Mouse (Mus musculus) mesoderm, embryonic 11.5 days (tissue): ENCODE results near the gene Gemin5.
"Not testable (repeated sequence)": the region's sequence is repeated elsewhere in the genome, so short reads cannot be mapped to it uniquely, and the experiment has no call there.

Source experiments
- DNase-seq: peaks from one replicate; pipeline ENCODE4 v3.0.0-alpha.2; 2012; ENCODE audit warnings: low read depth, low spot score

Gene Gemin5

GRCm38 (mm10) chr11:58168167-58168915 lies at the start of gene Gemin5:
Gene Gemin5, minus strand, starts transcription at chr11:58168539.
- DNase-seq: peak; percentile 91

- DNase-seq: no peak
Measured at GRCm38 (mm10) chr11:58216823-58217222, 48.5 kb upstream of the Gemin5 start.

GRCm38 (mm10) chr11:58215814-58216213 lies 47.5 kb upstream of the Gemin5 start:
- DNase-seq: no peak

GRCm38 (mm10) chr11:58215049-58215430 lies 46.7 kb upstream of the Gemin5 start:
- not testable (repeated sequence) for DNase-seq

- peak; percentile 43 for DNase-seq
Measured at GRCm38 (mm10) chr11:58214391-58215048, 46.2 kb upstream of the Gemin5 start.

GRCm38 (mm10) chr11:58213673-58214342 lies 45.5 kb upstream of the Gemin5 start:
- DNase-seq: no peak

- no peak for DNase-seq
Measured at GRCm38 (mm10) chr11:58211682-58212067, 43.3 kb upstream of the Gemin5 start.

GRCm38 (mm10) chr11:58211062-58211681 lies 42.8 kb upstream of the Gemin5 start:
- DNase-seq: no peak

GRCm38 (mm10) chr11:58210321-58210886 lies 42.1 kb upstream of the Gemin5 start:
- no peak for DNase-seq

GRCm38 (mm10) chr11:58201052-58201451 lies 32.7 kb upstream of the Gemin5 start:
- no peak for DNase-seq

- no peak for DNase-seq
Measured at GRCm38 (mm10) chr11:58200226-58200625, 31.9 kb upstream of the Gemin5 start.

- peak; percentile 6 for DNase-seq
Measured at GRCm38 (mm10) chr11:58199229-58200037, 31.1 kb upstream of the Gemin5 start, which contains the start of the genes Igtp and Irgm2. Gene Igtp, plus strand, starts transcription at chr11:58199556. Gene Irgm2, plus strand, starts transcription at chr11:58199618.

GRCm38 (mm10) chr11:58198663-58199062 lies 30.3 kb upstream of the Gemin5 start:
- DNase-seq: no peak

- DNase-seq: no peak
Measured at GRCm38 (mm10) chr11:58193860-58194520, 25.7 kb upstream of the Gemin5 start.

- no peak for DNase-seq
Measured at GRCm38 (mm10) chr11:58193326-58193725, 25.0 kb upstream of the Gemin5 start.

GRCm38 (mm10) chr11:58189675-58190074 lies 21.3 kb upstream of the Gemin5 start:
- no peak for DNase-seq

- no peak for DNase-seq
Measured at GRCm38 (mm10) chr11:58183579-58183978, 15.2 kb upstream of the Gemin5 start.

- no peak for DNase-seq
Measured at GRCm38 (mm10) chr11:58180756-58181155, 12.4 kb upstream of the Gemin5 start.

GRCm38 (mm10) chr11:58179986-58180385 lies 11.6 kb upstream of the Gemin5 start:
- DNase-seq: not testable (repeated sequence)

- peak; percentile 88 for DNase-seq
Measured at GRCm38 (mm10) chr11:58179563-58179962, 11.2 kb upstream of the Gemin5 start.
